In the genomic region with DNA sequence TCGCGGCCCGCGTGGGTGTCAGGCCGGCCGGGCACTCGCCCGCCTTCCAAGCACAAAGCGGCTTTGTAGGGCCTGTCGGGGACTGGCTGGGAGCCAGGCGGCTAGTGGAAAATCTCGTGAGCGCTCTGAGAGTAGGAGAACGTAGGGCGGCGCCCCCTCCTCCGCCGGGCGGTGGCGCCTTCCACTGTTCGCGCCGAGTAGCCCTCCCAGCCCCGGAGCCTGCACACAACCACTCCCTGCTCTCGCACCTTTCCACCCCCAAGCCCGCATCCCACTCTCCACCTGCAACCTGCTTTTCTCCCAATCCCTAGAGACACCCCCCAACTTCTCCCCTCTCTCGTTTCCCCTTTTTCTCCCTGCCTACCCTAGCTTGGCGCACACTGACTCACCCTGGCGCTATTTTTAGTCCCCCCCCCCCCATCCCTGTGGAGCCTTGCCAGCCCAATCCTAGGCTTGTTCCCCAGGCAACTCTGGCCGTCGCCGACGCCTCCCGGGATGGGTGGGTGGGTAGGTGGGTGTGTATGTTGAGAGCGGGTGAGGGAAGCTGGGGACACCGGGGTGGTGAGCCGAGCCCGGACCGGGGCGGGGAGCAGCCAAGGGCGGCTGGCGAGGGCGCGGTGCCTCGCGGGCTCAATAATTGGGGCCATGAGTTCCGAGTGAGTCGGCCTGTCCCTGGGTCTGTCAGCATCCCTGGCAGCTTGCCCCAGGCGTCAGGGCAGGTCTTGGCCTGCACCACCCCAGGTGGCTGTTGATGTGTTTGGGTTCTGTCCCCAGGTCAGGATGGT, we compare ENCODE assay signal across 8 mouse cellular contexts. TPM values are rescaled to one million over a fixed set of nuclear protein-coding genes. Genes with fewer than 3 reads are reported as not detected.
DNase-seq lines count a peak whose midpoint lies in the region; ATAC-seq lines count a peak whose summit lies in the region.

No protein-coding gene starts in this region.

- peak; percentile 65 for ATAC-seq in hindbrain, embryonic 13.5 days (ENCODE audit: low FRiP score)

- WGBS in hindbrain, embryonic 13.5 days: under 1% methylated on average over 44 of the region's 49 CpGs

- H3K9me3 ChIP-seq in hindbrain, embryonic 13.5 days: no peaks in the 10 kb centered on the region

- H3K4me3 ChIP-seq in hindbrain, embryonic 13.5 days: peak overlapping the region; percentile 69

- DNase-seq in Muller cell, postnatal 12 days (ENCODE audit: inconsistent ontology term): peak; percentile 100
- peak; percentile 94 to 96 for DNase-seq in cerebellum, postnatal 14 days
- DNase-seq in frontal cortex, postnatal 14 days (ENCODE audit: low spot score in 2 of 2): peak; percentile 85 to 90
- DNase-seq in layer of hippocampus, postnatal 36 days: peak; percentile 89
- DNase-seq in lung, postnatal 25 days (ENCODE audit: low spot score): peak; percentile 87
- DNase-seq in retina, embryonic 14.5 days (ENCODE audit: low spot score): peak; percentile 86
- peak; percentile 87 to 88 for DNase-seq in thymus, postnatal 36 days

- H3K4me1 ChIP-seq in hindbrain, embryonic 13.5 days (replicated peaks): peaks cover 79% of the 10 kb centered on the region

- H3K27ac ChIP-seq in hindbrain, embryonic 13.5 days: peak overlapping the region; percentile 100

- no peaks in the 10 kb centered on the region for H3K27me3 ChIP-seq in hindbrain, embryonic 13.5 days

- H3K4me2 ChIP-seq in hindbrain, embryonic 13.5 days: peak overlapping the region; percentile 92

- 0 out of 2 replicates have a peak, but pooled peaks cover 5% of the 10 kb centered on the region for H3K36me3 ChIP-seq in hindbrain, embryonic 13.5 days

- H3K9ac ChIP-seq in hindbrain, embryonic 13.5 days: peak overlapping the region; percentile 86

RNA-seq across cellular contexts. Expression of a gene that starts 11.8 kb away (rescaled TPM):
- polyA plus RNA-seq in hindbrain, embryonic 13.5 days (2015; fragmentation: Nextera tagmentation; extraction: Ambion mirVana): 36.9 and 42.4 TPM in 2 replicates
- total RNA-seq in layer of hippocampus, postnatal 36 days (2021): 100 to 1,000 TPM; 173 to 213 TPM

RNA-seq across cellular contexts. Expression of a gene that starts 18.5 kb away (rescaled TPM):
- 619 and 632 TPM in 2 replicates for polyA plus RNA-seq in hindbrain, embryonic 13.5 days (2015; fragmentation: Nextera tagmentation; extraction: Ambion mirVana)
- total RNA-seq in layer of hippocampus, postnatal 36 days (2021): 10 to 100 TPM; 21.2 to 25.9 TPM

RNA-seq across cellular contexts. Expression of a gene that starts 21.9 kb away (rescaled TPM):
- polyA plus RNA-seq in hindbrain, embryonic 13.5 days (2015; fragmentation: Nextera tagmentation; extraction: Ambion mirVana): 2.3 TPM in 2 replicates
- not detected for total RNA-seq in layer of hippocampus, postnatal 36 days (2021)

RNA-seq across cellular contexts. Expression of a gene that starts 26.6 kb away (rescaled TPM):
- polyA plus RNA-seq in hindbrain, embryonic 13.5 days (2015; fragmentation: Nextera tagmentation; extraction: Ambion mirVana): 49.5 and 50.6 TPM in 2 replicates
- 10 to 100 TPM; 24.5 to 26.0 TPM for total RNA-seq in layer of hippocampus, postnatal 36 days (2021)

RNA-seq across cellular contexts. Expression of a gene that starts 28.7 kb away (rescaled TPM):
- 4.0 and 4.2 TPM in 2 replicates for polyA plus RNA-seq in hindbrain, embryonic 13.5 days (2015; fragmentation: Nextera tagmentation; extraction: Ambion mirVana)
- total RNA-seq in layer of hippocampus, postnatal 36 days (2021): 10 to 100 TPM; 34.3 to 35.4 TPM

Comparison
In these comparisons a context has a peak if more than half of its experiments do, and no peak if none do; other contexts are left out.
1. Peak in every context shown above with its lines: DNase-seq, ATAC-seq, H3K4me3 ChIP-seq and H3K27ac ChIP-seq.